Mouse (Mus musculus): ENCODE data around the gene Zfyve27. TPM values are rescaled to one million over a fixed set of nuclear protein-coding genes. Genes with fewer than 3 reads are reported as not detected.
A peak's percentile ranks its signal among the peaks of the same experiment; 100 is the strongest.

Gene Zfyve27
- polyA plus RNA-seq, 1 experiment from 2014 or later = 17.5 TPM

DNA sequence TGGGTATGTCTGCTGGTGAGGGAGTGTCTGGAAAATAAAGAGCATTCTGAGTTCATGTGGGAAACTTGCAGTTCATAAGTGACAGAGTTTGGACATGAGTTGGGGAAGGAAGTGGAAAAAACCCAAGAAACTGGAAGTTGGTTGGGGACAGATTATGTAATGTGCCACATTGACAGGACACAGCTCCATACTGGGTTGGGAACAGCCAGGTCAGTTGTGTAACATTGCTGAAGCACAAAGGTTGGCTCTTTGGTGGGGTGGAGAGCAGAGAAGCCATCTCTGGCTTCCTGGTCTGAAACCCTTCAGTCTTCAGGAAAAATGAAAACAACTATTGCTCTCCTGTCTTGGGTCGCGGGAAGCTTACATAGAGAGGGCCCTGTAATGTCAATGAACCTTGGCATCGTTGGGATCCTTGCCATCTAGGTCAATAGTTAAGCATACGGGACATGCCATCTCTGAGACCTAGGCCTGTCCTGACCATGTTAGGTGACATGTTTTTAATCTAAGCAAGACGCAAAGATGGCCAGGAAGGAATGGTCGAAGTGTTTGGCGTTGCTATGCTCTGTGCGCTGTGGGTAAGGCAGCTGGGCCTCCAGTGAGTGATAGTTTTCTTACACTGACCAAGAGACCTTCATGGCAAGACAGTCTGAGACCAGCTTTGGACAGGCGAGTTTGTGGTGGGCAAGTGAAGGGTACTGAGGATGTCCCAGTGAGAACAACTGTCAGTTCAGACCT, 17.3 kb upstream of the Zfyve27 start:
- 89% methylated on average over 9 of the region's 9 CpGs for WGBS
- H3K4me1 ChIP-seq (replicated peaks; ENCODE audit: control insufficient read depth, insufficient read depth, low read length) = peaks cover 34% of the 10 kb centered on the region
- no peak; the same call in 1 of the 2 replicates for ATAC-seq (replicated peaks; ENCODE audit: low FRiP score, low TSS enrichment, low read depth)

DNA sequence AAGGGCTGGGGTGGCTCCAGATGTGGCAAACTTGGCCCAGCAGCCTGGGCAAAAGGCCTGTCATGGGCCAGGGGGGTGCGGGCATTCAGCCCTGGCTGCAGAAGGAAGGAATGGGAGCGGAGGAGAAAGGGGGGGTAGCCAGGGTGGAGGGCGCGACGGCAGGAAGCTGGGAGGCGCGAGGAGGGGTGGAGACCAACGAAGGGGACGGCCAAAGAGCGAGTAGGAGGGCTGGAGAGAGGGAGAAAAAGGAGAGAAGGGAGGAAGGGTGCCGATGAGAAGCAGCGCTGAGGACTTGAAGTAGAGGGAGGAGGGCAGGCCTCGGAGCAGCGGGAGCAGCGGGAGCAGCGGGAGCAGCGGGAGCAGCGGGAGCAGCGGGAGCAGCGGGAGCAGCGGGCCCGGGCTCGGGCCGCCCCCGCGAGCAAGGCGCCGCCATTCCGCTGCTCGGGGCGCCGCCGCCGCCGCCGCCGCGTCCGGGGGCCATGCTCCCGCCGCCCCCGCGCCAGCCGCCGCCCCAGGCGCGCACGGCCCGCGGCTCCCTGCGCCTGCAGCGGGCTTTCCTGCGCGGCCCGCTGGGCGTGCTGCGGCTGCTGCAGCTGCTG, 16.5 kb upstream of the Zfyve27 start, which contains the start of gene Marveld1:
Marveld1 (plus strand) TSS at position 231 of the 599 bp plus-strand sequence.
- Histone ChIP-seq H3K9ac (ENCODE audit: low read length) (peak within 1 kb of the TSS; percentile 84), H3K4me3 (ENCODE audit: low read depth, low read length) (peak within 1 kb of the TSS; percentile 76), H3K36me3 (ENCODE audit: control insufficient read depth, insufficient read depth, low read length) (peaks cover 10% of the 10 kb centered on the region), H3K4me1 (replicated peaks; ENCODE audit: control insufficient read depth, insufficient read depth, low read length) (peaks cover 38% of the 10 kb centered on the region), H3K27ac (ENCODE audit: low read depth) (peak within 1 kb of the TSS; percentile 79), H3K9me3 (ENCODE audit: control insufficient read depth, low read length) (no peaks in the 10 kb centered on the region), H3K27me3 (replicated peaks; ENCODE audit: control insufficient read depth, insufficient read depth, low read length) (no peaks in the 10 kb centered on the region), H3K4me2 (ENCODE audit: low read length) (peak within 1 kb of the TSS; percentile 59)
- peak; percentile 72 for ATAC-seq (replicated peaks; ENCODE audit: low FRiP score, low TSS enrichment, low read depth)
- WGBS = under 1% methylated on average over 34 of the region's 57 CpGs
- peak; percentile 81 for DNase-seq (ENCODE audit: low spot score)

More for the DNA sequence above, 17.3 kb upstream of the Zfyve27 start:
- Histone ChIP-seq H3K27me3 (replicated peaks; ENCODE audit: control insufficient read depth, insufficient read depth, low read length) (no peaks in the 10 kb centered on the region), H3K4me2 (ENCODE audit: low read length) (peak overlapping the region; percentile 59), H3K4me3 (ENCODE audit: low read depth, low read length) (no peak overlapping the region), H3K27ac (ENCODE audit: low read depth) (peak overlapping the region; percentile 79), H3K9ac (ENCODE audit: low read length) (peak overlapping the region; percentile 84; the same call in 1 of the 2 replicates), H3K36me3 (ENCODE audit: control insufficient read depth, insufficient read depth, low read length) (peaks cover 9% of the 10 kb centered on the region), H3K9me3 (ENCODE audit: control insufficient read depth, low read length) (no peaks in the 10 kb centered on the region)
- no peak for DNase-seq (ENCODE audit: low spot score)

DNA sequence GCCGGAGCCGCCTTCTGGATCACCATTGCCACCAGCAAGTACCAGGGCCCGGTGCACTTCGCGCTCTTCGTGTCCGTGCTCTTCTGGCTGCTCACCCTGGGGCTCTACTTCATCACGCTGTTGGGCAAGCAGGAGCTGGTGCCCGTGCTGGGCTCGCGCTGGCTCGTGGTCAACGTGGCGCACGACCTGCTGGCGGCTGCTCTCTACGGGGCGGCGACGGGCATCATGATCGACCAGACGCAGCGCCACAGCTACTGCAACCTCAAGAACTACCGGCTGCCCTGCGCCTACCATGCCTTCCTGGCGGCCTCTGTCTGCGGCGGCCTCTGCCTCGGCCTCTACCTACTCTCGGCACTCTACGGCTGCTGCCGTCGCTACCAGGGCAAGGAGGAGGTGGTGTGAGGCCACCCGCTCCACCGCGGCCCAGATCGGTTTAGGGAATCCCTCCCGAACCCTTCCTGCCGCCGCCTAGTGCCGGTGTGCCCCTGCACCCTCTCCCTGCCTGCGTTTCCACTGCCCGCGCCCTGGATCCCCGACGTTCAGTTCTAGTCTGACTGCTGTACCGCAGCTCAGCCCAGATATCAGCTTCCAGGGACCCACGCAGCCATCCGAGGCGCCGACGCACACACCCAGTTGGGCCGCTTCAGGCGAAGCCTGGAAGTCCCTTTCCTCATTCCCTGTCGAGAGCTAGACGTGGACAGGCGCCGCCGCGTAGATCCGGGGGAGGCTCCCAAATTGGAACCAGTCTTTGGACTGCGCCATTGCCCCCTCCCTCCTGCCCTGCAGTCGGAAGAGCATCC, 15.8 kb upstream of the Zfyve27 start:
- peak; percentile 86 for DNase-seq (ENCODE audit: low spot score)
- Histone ChIP-seq H3K27ac (ENCODE audit: low read depth) (peak overlapping the region; percentile 79), H3K4me1 (replicated peaks; ENCODE audit: control insufficient read depth, insufficient read depth, low read length) (peaks cover 38% of the 10 kb centered on the region), H3K9me3 (ENCODE audit: control insufficient read depth, low read length) (no peaks in the 10 kb centered on the region), H3K4me2 (ENCODE audit: low read length) (peak overlapping the region; percentile 59), H3K4me3 (ENCODE audit: low read depth, low read length) (peak overlapping the region; percentile 76), H3K36me3 (ENCODE audit: control insufficient read depth, insufficient read depth, low read length) (peaks cover 10% of the 10 kb centered on the region), H3K9ac (ENCODE audit: low read length) (peak overlapping the region; percentile 84), H3K27me3 (replicated peaks; ENCODE audit: control insufficient read depth, insufficient read depth, low read length) (no peaks in the 10 kb centered on the region)
- peak; percentile 12; the same call in 1 of the 2 replicates for ATAC-seq (replicated peaks; ENCODE audit: low FRiP score, low TSS enrichment, low read depth)
- WGBS = under 1% methylated on average over 63 of the region's 63 CpGs

DNA sequence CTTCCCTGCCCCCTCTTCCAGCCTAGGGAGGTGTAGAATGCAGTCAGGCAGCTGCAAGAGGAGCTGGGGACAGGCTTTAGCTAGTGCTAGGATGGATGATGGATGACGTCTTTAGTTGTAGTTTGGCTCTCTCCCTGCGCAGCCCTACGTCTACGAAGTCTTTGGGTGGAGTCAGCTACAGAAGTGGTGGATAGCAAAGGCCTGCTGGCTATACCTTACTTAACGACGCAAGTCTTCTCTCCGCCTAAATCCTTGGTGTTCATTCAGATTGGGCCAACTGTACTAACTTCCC, 15.2 kb upstream of the Zfyve27 start:
- peak overlapping the region; percentile 76 for H3K4me3 ChIP-seq (ENCODE audit: low read depth, low read length)

DNA sequence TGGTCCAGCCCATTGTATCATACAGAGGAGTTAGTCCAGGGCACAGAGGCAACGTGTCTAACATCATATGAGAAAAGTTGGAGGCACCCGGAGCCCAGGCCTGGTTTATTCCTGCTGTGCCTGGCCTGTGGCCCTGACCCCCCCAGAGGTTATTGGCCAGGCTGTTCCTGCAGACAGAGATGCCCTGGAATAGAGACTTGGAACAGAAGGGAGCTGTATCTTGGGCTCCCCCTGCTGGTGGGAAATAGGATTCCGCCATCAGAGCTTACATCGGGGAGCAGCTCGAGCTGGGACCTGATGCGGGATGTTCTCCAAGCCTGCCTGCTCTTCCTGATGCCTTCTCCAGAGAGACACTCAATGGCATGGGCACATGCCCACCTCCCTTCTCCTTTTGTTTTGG, 11.8 kb upstream of the Zfyve27 start:
- H3K4me2 ChIP-seq (ENCODE audit: low read length) = no peak overlapping the region
- ATAC-seq (replicated peaks; ENCODE audit: low FRiP score, low TSS enrichment, low read depth) (no peak; the same call in 1 of the 2 replicates), DNase-seq (ENCODE audit: low spot score) (peak; percentile 94)
- peaks cover 30% of the 10 kb centered on the region for H3K4me1 ChIP-seq (replicated peaks; ENCODE audit: control insufficient read depth, insufficient read depth, low read length)
- H3K4me3 ChIP-seq (ENCODE audit: low read depth, low read length) = no peak overlapping the region
- no peak overlapping the region for H3K27ac ChIP-seq (ENCODE audit: low read depth)
- H3K36me3 ChIP-seq (ENCODE audit: control insufficient read depth, insufficient read depth, low read length) = peaks cover 10% of the 10 kb centered on the region
- 5% methylated on average over 6 of the region's 6 CpGs for WGBS
- H3K9ac ChIP-seq (ENCODE audit: low read length) = no peak overlapping the region
- no peaks in the 10 kb centered on the region for H3K9me3 ChIP-seq (ENCODE audit: control insufficient read depth, low read length)
- H3K27me3 ChIP-seq (replicated peaks; ENCODE audit: control insufficient read depth, insufficient read depth, low read length) = no peaks in the 10 kb centered on the region

More for the DNA sequence above, 15.2 kb upstream of the Zfyve27 start:
- ATAC-seq (replicated peaks; ENCODE audit: low FRiP score, low TSS enrichment, low read depth) (0 out of 2 replicates have a peak, but pooled peaks have one; percentile 9), DNase-seq (ENCODE audit: low spot score) (no peak)
- Histone ChIP-seq H3K4me1 (replicated peaks; ENCODE audit: control insufficient read depth, insufficient read depth, low read length) (peaks cover 38% of the 10 kb centered on the region), H3K4me2 (ENCODE audit: low read length) (peak overlapping the region; percentile 59), H3K9ac (ENCODE audit: low read length) (peak overlapping the region; percentile 84), H3K27ac (ENCODE audit: low read depth) (peak overlapping the region; percentile 79), H3K36me3 (ENCODE audit: control insufficient read depth, insufficient read depth, low read length) (peaks cover 10% of the 10 kb centered on the region), H3K9me3 (ENCODE audit: control insufficient read depth, low read length) (no peaks in the 10 kb centered on the region), H3K27me3 (replicated peaks; ENCODE audit: control insufficient read depth, insufficient read depth, low read length) (no peaks in the 10 kb centered on the region)
- WGBS = 12% methylated on average over 7 of the region's 7 CpGs

DNA sequence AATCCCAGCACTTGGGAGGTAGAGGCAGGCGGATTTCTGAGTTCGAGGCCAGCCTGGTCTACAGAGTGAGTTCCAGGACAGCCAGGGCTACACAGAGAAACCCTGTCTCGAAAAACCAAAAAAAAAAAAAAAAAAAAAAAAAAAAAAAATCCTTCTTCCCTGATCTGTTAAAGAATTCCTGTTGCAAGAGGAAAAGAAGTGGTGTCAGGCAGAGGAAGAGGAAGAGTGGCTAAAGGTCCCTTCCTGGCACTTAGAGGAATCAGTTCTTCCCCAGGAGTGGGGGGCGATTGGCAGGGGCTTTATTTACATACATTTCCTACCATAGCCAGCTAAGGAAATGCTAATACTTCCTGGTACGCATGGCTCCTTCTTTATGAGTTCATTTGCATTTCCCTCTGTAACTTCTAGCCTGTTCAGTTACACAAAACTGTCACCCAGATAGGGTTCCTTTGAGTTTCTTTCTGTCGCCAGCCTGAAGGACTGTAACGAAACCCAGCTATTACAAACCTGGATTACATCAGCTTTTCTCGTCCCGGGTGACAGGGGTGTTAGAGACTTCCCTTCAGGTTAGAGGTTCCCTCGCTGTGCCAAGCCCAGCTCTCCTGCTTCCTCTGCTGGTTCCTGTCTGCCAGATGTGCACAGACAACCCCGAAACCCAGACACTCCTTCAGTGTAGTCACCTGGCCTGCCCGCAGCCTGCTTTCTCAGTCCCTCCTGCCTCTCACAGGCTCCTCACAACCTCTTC, 6.1 kb upstream of the Zfyve27 start:
- 50% methylated on average over 12 of the region's 12 CpGs for WGBS
- H3K4me2 ChIP-seq (ENCODE audit: low read length) = no peak overlapping the region
- H3K4me1 ChIP-seq (replicated peaks; ENCODE audit: control insufficient read depth, insufficient read depth, low read length) = peaks cover 5% of the 10 kb centered on the region; the same call in 1 of the 2 replicates
- H3K4me3 ChIP-seq (ENCODE audit: low read depth, low read length) = no peak overlapping the region
- H3K36me3 ChIP-seq (ENCODE audit: control insufficient read depth, insufficient read depth, low read length) = no peaks in the 10 kb centered on the region
- no peak overlapping the region for H3K9ac ChIP-seq (ENCODE audit: low read length)
- ATAC-seq (replicated peaks; ENCODE audit: low FRiP score, low TSS enrichment, low read depth) = no peak
- H3K27me3 ChIP-seq (replicated peaks; ENCODE audit: control insufficient read depth, insufficient read depth, low read length) = no peaks in the 10 kb centered on the region
- no peak overlapping the region; the same call in 1 of the 2 replicates for H3K27ac ChIP-seq (ENCODE audit: low read depth)
- H3K9me3 ChIP-seq (ENCODE audit: control insufficient read depth, low read length) = no peaks in the 10 kb centered on the region
- DNase-seq (ENCODE audit: low spot score) = no peak

DNA sequence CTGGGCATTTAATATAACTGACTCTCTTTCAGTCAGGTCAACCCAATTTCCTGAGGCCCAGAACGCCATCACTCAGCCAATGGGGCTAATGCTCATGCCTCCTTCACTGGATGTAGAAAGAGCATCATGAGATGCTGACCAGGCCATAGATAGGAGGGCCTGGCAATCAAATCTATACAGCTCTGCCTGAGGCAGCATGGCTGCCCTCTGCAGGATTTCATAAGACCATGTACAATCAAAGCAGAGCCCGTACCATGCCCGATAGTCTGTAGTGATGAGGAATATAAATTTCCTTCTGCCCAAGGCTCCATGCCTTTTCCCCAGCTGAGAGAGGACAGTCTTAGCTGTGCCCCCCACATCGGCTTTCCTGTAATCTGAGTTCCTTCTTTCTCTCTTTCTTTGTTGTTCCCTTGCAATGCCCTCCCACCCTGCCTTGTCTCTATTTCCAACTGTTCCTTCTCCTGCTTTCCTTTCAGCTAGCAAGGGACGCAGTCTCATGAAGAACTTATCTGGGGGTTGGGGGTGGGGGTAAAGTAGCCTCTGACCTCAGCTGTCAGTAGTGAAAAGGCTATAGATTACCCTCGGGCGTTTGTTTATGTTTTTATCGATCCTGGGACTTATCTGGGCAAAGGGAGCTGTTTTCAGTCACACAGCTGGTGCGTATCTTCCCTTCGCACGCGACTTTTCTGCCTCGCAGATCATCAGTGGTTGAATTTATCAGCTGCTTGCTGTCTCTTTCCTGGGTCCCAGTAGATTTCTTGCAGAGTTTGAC, 5.3 kb upstream of the Zfyve27 start:
- no peaks in the 10 kb centered on the region for H3K27me3 ChIP-seq (replicated peaks; ENCODE audit: control insufficient read depth, insufficient read depth, low read length)
- ATAC-seq (replicated peaks; ENCODE audit: low FRiP score, low TSS enrichment, low read depth) (no peak), DNase-seq (ENCODE audit: low spot score) (no peak)
- no peak overlapping the region; the same call in 1 of the 2 replicates for H3K4me2 ChIP-seq (ENCODE audit: low read length)
- H3K4me3 ChIP-seq (ENCODE audit: low read depth, low read length) = no peak overlapping the region
- H3K9me3 ChIP-seq (ENCODE audit: control insufficient read depth, low read length) = no peaks in the 10 kb centered on the region
- no peaks in the 10 kb centered on the region for H3K36me3 ChIP-seq (ENCODE audit: control insufficient read depth, insufficient read depth, low read length)
- H3K27ac ChIP-seq (ENCODE audit: low read depth) = no peak overlapping the region; the same call in 1 of the 2 replicates
- WGBS = 23% methylated on average over 13 of the region's 13 CpGs
- H3K9ac ChIP-seq (ENCODE audit: low read length) = no peak overlapping the region
- peaks cover 5% of the 10 kb centered on the region; the same call in 1 of the 2 replicates for H3K4me1 ChIP-seq (replicated peaks; ENCODE audit: control insufficient read depth, insufficient read depth, low read length)
